Mouse (Mus musculus) ES-Bruce4 (cell line): ENCODE data around the gene Ap3d1.

Experiments used
- CTCF ChIP-seq: IDR thresholded peaks from one replicate; pipeline ENCODE4 v1.8.1; 2011; ENCODE audit warnings: low read depth, low read length
- EP300 ChIP-seq: IDR thresholded peaks from 2 replicates; pipeline ENCODE4 v1.6.1; 2011; ENCODE audit warnings: low read depth, low read length; ENCODE audit not compliant: insufficient read depth

GRCm38 (mm10) chr10:80683647-80684046 lies 58.4 kb downstream of the Ap3d1 start:
- no peak for TF ChIP-seq EP300
- TF ChIP-seq CTCF, result no peak
